Mouse (Mus musculus) spleen, adult 18-20 months (tissue): ENCODE results near the gene Serpinb9b.
A peak's percentile ranks its signal among the peaks of the same experiment; 100 is the strongest.

ENCODE experiments used
- DNase-seq, 2 experiments: peaks; one replicate each; pipeline ENCODE4 v3.0.0; 2022; ENCODE audit warnings: mixed read lengths in 2 of 2

The Serpinb9b gene

GRCm38 (mm10) chr13:33047234-33047633 is 20.0 kb downstream of the Serpinb9b start:
- DNase-seq, result no peak

GRCm38 (mm10) chr13:33048187-33048586 is 21.0 kb downstream of the Serpinb9b start:
- peak in 1 of 2 experiments; percentile 10 for DNase-seq

- no peak for DNase-seq
Observed at GRCm38 (mm10) chr13:33051697-33052096, 24.5 kb downstream of the Serpinb9b start.

- DNase-seq, result no peak
Observed at GRCm38 (mm10) chr13:33063048-33063447, 35.8 kb downstream of the Serpinb9b start.

GRCm38 (mm10) chr13:33067387-33067977 is 40.3 kb downstream of the Serpinb9b start:
- DNase-seq, result no peak

- no peak for DNase-seq
Observed at GRCm38 (mm10) chr13:33068164-33068563, 40.9 kb downstream of the Serpinb9b start.

GRCm38 (mm10) chr13:33071776-33072175 is 44.6 kb downstream of the Serpinb9b start:
- no peak for DNase-seq

GRCm38 (mm10) chr13:33074029-33074428 is 46.8 kb downstream of the Serpinb9b start:
- DNase-seq, result peak; percentile 16 to 49

GRCm38 (mm10) chr13:33076247-33076646 is 49.0 kb downstream of the Serpinb9b start:
- DNase-seq, result no peak

- peak in 1 of 2 experiments; percentile 27 for DNase-seq
Observed at GRCm38 (mm10) chr13:33077026-33077685, 49.9 kb downstream of the Serpinb9b start.

- DNase-seq, result no peak
Observed at GRCm38 (mm10) chr13:33078056-33078705, 51.0 kb downstream of the Serpinb9b start, which contains the start of gene Serpinb1b. Gene Serpinb1b (plus strand): TSS chr13:33078575.

- no peak for DNase-seq
Observed at GRCm38 (mm10) chr13:33079391-33079790, 52.2 kb downstream of the Serpinb9b start.

- DNase-seq, result no peak
Observed at GRCm38 (mm10) chr13:33080356-33080755, 53.1 kb downstream of the Serpinb9b start.

- DNase-seq, result no peak
Observed at GRCm38 (mm10) chr13:33083834-33084233, 56.6 kb downstream of the Serpinb9b start.

GRCm38 (mm10) chr13:33084975-33085694 is 57.9 kb downstream of the Serpinb9b start:
- DNase-seq, result no peak

GRCm38 (mm10) chr13:33085695-33086432 is 58.6 kb downstream of the Serpinb9b start:
- DNase-seq, result no peak

GRCm38 (mm10) chr13:33089566-33089965 is 62.4 kb downstream of the Serpinb9b start:
- DNase-seq, result no peak

GRCm38 (mm10) chr13:33090546-33090945 is 63.3 kb downstream of the Serpinb9b start:
- DNase-seq, result no peak

- DNase-seq, result no peak
Observed at GRCm38 (mm10) chr13:33091306-33091705, 64.1 kb downstream of the Serpinb9b start.
